Mouse (Mus musculus) kidney, adult 11 months (tissue): ENCODE measurements around the gene Atp8b2.

Experiments used
- DNase-seq: peaks from one replicate; pipeline ENCODE4 v3.0.0; 2022

The Atp8b2 gene

DNA sequence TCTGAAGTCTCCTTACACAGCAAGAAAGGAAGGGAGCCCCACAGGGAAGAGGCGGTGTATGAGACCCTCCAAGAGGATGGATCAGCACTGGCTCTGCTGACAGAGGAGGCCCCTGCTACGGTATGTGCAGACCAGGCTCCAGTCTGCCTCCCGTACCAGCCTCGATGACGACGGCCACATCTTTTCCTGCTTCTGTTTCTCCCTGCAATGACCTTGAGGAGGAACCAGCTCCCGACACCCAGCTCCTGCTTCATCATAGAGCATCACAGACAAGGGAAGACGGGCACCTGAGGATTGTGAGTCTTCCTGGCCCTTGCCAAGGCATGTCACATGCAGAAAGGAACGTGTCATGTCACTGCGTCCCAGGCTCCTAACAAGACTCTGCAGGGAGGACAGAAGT, 65.3 kb downstream of the Atp8b2 start:
- no peak for DNase-seq

DNA sequence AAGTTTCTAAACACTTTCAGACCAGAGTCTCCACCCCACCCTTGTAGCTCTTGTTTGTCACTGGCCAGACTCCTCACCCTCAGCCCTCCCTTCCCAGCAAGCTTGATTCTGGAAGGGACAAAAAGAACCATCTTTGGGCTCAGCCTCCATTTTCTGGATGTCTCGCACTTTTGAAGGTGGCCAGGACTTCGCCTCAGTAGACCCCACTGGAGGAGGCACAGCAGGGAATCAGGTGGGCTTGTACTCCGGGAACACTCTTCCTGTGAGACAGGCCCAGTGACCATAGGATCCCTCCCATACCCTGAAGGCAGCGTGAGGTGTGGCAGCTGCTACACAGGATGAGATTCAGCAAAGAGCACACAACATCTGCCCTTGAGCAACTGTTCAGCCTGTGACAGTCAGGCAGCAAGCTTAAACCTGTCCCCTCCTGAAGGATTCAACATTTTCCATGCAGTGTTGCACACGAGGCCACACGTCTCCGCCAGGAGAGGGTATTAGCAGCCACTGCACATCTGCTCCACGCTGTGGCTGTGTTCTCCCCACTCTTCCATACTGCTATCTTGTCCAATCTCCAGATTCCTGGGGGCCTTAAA, 66.0 kb downstream of the Atp8b2 start:
- no peak for DNase-seq

DNA sequence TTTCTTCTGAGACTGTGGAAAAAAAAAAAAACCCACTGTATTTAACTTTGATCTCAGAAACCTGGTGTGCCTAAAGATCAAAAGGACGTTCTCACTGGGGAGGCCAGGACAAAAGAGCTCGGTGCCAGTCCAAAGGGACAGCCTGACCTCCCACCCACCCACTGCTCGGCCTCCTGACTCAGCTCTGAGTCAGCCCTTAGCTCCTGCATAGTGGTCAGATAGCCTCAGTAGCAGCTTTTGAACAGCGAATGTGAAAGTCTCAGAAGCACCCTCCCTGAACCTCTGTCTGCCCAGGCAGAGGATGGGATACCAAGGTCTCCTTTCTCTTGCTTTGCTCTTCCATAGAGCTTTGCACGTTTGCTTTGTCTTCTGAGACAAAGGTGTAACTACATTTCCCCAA, 66.7 kb downstream of the Atp8b2 start:
- DNase-seq, result no peak

DNA sequence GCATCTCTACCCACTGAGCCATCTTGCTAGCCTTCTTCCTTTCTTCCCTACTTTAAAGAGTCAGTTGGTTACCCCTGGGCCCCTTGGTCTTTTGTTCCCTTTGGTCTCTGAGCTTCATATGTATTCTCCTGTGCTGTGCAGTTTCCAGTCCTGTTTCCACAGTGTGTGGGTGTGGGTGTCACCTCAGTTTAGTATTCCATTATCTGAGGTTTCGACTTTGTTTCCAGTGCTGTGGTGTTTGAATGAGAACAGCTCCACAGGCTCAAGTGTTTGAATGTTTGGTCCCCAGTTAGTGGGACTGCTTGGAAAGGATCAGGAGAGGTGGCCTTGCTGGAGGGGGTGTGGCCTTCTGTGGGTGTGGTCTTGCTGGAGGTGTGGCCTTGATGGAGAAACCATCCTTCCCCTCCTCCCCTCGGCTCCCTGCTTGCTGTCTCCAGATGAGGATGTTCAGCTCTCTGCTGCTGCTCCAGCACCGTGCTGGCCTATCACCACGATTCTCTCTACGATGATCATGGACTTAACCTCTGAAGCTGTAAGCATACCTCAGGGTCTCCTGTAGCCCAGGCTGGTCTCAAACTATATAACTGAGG, 70.7 kb downstream of the Atp8b2 start:
- no peak for DNase-seq

DNA sequence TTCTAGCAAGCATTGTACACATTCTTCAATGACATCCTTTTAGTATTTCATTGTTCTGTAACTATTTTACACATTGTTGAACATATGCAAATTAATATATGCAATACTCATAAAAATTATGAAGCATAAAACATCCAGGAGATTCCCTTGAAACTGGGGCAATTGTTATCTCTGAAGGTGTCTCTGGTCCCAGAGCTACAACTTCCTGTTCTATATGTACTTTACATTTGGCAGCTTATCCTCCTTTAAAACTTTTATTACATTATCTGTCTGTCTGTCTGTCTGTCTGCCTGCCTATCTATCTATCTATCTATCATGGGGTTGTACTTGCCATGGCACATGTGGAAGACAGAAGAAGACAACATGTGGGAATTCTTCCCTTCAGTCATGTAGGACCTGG, 71.6 kb downstream of the Atp8b2 start:
- no peak for DNase-seq

DNA sequence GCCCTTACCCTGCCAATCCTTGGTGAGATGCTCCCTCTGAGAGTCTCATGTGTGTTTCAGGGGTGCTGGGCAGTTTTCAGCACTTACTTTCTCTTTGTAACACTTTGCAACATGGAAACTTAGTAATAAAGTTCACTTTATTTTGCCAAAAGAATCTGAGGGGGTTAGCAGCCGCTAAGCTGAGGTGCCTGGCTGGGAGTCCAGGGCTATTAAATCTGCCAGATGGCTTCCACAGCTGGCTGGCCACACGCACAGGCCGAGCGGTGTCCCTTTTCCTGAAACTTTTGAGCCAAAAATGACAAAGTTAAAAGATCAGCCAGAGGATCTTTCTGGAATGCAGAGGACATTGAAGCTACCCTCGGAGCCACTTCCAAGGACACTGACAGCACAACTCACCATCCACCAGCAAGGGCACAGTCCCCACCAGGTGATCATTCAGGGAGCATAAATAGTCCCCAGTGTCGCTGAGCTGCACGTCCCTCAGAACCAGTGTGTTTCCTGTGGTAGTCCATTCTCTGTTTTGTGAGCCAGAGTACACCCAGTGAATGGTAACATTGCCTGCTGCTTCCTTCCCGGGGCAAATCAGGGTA, 73.4 kb downstream of the Atp8b2 start:
- DNase-seq, result no peak
